Mouse (Mus musculus) heart, adult 8-10 months (tissue): ENCODE results near the gene Gnpat. TPM values are rescaled to one million over a fixed set of nuclear protein-coding genes. Genes with fewer than 3 reads are reported as not detected.

Experiments used
- DNase-seq: peaks from one replicate; pipeline ENCODE4 v3.0.0; 2022; ENCODE audit warnings: low spot score
- total RNA-seq, 4 experiments: library from RNA; stranded (reverse); gene quantifications; 2 replicates each; pipeline ENCODE4 v1.2.4; 2022

The Gnpat gene
- total RNA-seq, 4 experiments from 2014 or later = 184 to 202 (median 188) TPM

DNA sequence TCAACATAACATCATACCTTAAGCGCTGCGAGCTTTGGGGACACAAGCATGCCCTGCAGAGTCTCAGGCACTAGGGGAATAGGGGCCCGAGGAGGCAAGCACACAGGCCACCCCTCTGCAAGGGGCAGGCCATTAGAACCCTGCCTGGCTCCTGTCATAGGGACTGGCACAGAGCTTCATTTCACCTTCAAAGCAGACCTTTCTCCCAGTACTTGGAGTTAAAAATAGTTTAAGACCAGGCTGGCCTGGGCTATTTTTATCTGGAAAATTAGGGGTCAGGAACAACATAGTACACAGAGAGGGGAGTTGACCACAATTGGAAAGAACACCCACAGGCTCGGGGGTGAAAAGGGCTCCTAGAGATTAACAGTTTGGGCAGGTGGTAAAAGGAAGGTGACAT lies 74.5 kb downstream of the Gnpat start:
- no peak for DNase-seq

Other genes with a start within 250 kb of the Gnpat start
- gene 2310022B05Rik, start 199.7 kb upstream of the Gnpat start, total RNA-seq = 10 to 100 TPM; 42.8 to 61.1 (median 50.7) TPM
- 10 to 100 TPM; 13.4 to 18.6 (median 14.7) TPM for gene Ttc13, start 141.1 kb upstream of the Gnpat start, total RNA-seq
- gene Arv1, start 140.9 kb upstream of the Gnpat start, total RNA-seq = 1 to 10 TPM; 3.6 to 6.0 (median 3.9) TPM
- 1 to 10 TPM in 3 of 4 experiments, under 1 TPM in 1; 0.72 to 1.5 (median 1.4) TPM for gene Fam89a, start 111.2 kb upstream of the Gnpat start, total RNA-seq
- gene Trim67, start 69.9 kb upstream of the Gnpat start, total RNA-seq = under 1 TPM; 0.22 to 0.82 (median 0.50) TPM
- 10 to 100 TPM; 47.3 to 56.0 (median 50.9) TPM for gene 2810004N23Rik, start 87 bp downstream of the Gnpat start, total RNA-seq
- 10 to 100 TPM; 18.5 to 22.5 (median 19.7) TPM for gene Exoc8, start 34.7 kb downstream of the Gnpat start, total RNA-seq
- 10 to 100 TPM; 11.0 to 13.7 (median 12.3) TPM for gene Sprtn, start 34.9 kb downstream of the Gnpat start, total RNA-seq
- 100 to 1,000 TPM; 328 to 381 (median 357) TPM for gene Egln1, start 86.3 kb downstream of the Gnpat start, total RNA-seq
- gene Tsnax, start 150.0 kb downstream of the Gnpat start, total RNA-seq = 10 to 100 TPM; 67.0 to 79.3 (median 73.4) TPM
- gene Disc1, start 191.2 kb downstream of the Gnpat start, total RNA-seq = 1 to 10 TPM in 2 of 4 experiments, under 1 TPM in 2; 0.87 to 1.8 (median 1.2) TPM